Mouse (Mus musculus): Measurements from ENCODE around the gene Rapgef4.

Gene Rapgef4

DNA sequence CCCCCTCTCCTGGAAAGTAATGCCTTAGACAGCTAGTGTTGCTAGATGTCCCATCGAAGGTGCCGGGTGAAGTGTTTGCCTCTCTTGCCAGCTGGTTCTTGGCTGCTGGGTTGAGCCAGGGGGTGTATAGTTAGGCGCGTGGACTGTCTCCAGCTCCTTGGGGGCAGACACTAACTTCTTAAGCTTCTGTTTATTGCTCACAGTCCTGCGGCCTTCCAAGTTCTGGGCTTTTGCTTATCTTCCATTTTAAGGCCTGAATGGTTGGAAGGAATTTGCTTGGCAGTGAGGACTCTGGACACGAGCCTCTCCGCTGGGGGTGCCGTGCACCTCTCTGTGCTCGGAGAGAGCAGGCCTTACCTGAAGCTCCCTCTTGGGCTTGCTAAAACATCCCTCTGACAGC is 249.5 kb downstream of the Rapgef4 start:
- DNase-seq (ENCODE audit: inconsistent ontology term): peak; percentile 22

- DNase-seq (ENCODE audit: inconsistent ontology term): no peak
These were observed 253.0 kb downstream of the Rapgef4 start for GRCm38 (mm10) chr2:72234085-72234484.

DNA sequence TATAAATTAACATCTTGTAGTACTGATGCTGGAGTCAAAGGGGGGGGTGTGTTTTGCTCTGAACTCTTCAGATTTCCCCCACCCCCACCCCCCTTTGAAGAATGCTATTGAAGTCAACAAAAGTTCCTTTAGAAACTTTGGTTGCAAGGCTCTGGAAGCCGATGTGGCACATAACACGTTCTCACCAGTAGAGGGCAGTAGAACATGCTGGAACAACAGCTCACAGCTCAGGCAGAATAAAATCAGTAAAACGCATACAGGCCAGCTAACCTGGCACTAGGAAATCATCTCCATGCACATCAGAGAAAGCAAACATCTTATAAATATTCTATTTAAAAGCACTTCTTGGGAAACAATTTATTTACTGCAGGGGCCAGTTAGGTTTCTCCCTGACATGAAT is 253.9 kb downstream of the Rapgef4 start:
- DNase-seq (ENCODE audit: inconsistent ontology term): peak; percentile 67

GRCm38 (mm10) chr2:72235361-72235901 is 254.4 kb downstream of the Rapgef4 start:
- peak; percentile 76 for DNase-seq (ENCODE audit: inconsistent ontology term)

GRCm38 (mm10) chr2:72238421-72238820 is 257.4 kb downstream of the Rapgef4 start:
- DNase-seq (ENCODE audit: inconsistent ontology term): no peak

- no peak for DNase-seq (ENCODE audit: inconsistent ontology term)
These were observed 257.9 kb downstream of the Rapgef4 start for GRCm38 (mm10) chr2:72238925-72239324.

- DNase-seq (ENCODE audit: inconsistent ontology term): no peak
These were observed 258.4 kb downstream of the Rapgef4 start for GRCm38 (mm10) chr2:72239456-72239855.

DNA sequence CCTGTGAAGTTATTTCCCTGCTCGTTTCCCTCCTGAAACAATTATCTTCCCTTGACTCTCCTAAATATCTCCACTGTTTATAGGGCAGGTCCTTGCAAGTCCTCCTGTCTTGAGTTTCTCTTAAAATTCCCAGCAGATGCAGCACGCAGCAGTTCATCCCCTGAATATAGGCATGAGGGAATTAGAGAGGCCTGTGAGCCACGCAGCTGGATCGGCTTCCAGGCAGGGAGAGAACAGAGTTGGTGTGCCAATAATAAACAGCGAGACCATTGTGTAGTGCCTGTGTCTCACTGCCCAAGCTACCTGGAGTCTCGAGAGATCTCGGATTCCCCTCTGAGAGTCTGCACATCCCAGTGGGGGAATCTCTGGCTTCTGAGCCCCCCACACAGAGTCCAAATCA is 259.0 kb downstream of the Rapgef4 start:
- no peak for DNase-seq (ENCODE audit: inconsistent ontology term)

GRCm38 (mm10) chr2:72240691-72241090 is 259.7 kb downstream of the Rapgef4 start:
- DNase-seq (ENCODE audit: inconsistent ontology term): no peak

DNA sequence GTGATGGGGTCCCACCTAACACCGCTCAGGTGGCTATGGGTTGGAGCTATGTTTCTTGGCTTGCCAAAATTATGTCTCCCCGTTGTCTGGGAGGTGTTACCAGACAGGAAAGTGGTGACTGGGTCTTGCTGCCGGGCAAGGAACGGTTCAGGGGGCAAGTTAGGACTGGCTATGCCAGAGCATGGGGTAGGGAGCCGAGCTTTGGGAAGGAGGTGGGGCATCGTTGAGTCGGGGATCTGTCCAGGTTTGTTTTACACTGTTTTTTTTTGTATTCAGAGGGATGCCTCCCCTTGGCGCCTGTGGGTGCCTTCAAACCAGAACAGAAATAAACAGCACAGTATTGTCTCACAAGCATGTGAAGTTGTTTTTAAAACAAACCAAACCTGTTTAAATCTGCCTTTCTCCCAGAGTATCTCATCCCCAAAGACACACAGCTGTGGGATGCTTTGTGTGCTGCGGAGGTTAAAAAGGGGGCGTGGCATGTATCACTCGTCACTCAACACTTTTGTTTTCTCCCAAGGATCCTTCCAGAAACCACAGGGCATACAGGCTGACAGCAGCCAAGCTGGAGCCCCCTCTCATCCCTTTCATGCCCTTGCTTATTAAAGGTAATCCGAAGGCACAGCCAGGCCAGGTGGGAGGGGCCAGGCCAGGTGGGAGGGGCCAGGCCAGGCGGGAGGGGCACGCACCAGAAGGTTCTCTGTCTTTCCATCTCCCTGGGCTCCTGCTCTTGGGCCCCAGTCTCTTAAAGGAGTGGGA is 260.9 kb downstream of the Rapgef4 start:
- peak; percentile 16 for DNase-seq (ENCODE audit: inconsistent ontology term)

DNA sequence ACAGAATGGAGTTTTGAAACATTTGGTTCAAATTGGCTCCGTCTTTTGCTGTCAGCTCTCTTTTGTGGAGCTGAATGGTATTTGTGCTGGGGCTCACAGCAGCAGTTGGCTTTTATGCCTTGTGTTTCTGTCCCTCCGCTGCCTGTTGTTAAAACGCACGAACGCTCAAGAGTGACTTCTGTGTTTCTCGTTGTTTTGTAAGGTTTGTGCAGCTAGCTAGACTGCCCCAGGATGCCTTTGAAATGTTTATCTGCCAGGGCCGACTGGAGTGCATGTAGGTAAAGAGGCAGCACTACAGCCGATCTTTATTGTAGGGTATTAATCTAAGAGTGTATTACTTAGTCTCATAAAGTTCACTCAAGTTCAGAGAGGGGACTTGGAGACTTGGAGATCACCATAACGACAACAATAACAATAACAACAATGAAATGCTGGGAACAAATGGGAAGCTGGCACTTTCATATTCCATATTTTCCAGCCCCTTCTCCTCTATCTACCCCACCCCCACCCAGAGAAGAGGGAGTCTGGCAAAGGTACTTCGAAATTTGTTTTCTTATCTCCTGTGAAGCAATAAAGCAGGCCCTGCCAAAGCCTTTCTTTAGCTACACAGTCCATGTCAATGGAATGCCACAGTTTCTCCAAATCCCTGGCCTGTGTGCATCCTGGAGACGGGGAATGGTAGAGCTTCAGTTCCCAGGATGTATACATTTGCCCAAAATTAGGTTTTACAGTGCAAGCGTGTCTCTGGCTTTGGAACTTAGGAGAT is 262.1 kb downstream of the Rapgef4 start:
- DNase-seq (ENCODE audit: inconsistent ontology term): no peak

DNA sequence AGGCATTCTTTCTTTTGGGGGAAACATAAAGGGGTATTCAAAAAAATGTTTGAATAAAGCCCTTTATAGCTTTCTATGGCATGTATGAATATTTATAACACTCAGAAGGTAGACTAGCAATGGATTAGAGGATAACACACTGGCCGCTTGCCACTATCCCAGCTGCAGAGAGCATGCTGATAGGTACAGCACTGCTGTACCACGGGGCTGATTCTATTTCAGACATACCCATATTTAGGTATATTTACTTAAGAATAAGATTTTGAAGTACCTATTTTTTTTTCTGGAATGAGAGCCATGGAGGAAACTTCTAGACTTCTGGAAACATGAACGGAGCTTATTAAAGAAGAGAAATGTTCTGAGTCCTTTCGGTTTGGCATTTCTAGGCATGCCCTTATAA is 264.6 kb downstream of the Rapgef4 start:
- DNase-seq (ENCODE audit: inconsistent ontology term): no peak

DNA sequence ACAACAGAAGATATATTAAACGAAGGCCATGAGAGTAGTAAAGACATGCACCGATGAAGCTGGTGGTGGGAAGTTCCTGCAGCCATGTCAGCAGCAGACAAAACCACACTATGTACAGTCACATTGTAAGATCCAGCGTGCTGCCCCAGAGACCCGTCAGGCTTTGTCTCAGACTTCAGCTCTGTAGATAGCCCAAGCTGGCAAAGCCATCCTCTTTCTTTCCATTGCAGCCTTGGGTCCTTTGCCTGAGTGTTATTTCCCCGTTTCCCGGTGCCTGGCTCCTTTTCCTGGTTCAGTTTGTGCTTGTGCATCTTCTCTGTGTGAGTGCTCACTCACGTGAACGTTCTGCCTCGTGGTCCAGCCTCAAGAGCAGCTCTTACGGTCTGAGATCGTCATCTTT is 265.3 kb downstream of the Rapgef4 start:
- DNase-seq (ENCODE audit: inconsistent ontology term): no peak

DNA sequence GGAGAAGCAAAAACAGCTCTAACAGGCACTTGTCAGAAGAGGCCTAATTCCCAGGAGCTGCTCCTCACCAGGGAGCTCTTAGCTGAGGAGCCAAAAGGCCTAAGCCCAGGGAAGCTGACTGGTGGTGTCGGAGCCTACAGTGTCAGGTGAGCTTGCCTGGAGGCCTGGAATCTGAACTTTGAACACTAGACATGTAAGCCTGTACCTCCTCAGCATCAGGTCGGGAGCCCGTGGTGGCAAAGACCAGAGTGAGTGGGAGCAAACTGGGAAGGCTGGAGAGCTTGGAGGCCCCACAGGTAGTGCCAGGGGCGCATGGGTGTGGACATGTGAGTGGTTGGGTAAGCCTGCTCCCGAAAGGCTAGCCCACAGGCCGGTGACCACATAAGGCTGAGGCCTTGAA is 266.8 kb downstream of the Rapgef4 start:
- DNase-seq (ENCODE audit: inconsistent ontology term): no peak

GRCm38 (mm10) chr2:72252510-72253505 is 271.8 kb downstream of the Rapgef4 start:
- DNase-seq (ENCODE audit: inconsistent ontology term): no peak

DNA sequence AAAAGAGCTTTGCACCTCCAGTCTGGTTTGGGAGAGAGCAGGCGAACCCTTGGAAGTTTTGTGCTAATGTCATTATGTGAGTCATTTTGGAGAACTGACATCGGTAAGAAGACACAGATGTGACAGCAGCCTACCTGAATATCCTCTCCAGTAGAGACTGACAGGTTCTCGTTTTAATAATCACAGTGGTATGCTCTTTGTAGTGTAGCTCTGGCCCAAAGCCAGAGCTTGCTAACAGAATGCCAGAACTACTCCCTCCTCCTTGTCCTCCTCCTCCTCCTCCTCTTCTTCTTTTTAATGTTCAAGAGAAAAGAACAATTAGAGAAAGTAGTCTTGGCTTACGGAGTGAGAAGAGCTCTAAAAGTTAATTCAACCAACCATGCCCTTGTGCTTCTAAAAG is 272.8 kb downstream of the Rapgef4 start:
- DNase-seq (ENCODE audit: inconsistent ontology term): no peak

- peak; percentile 62 for DNase-seq (ENCODE audit: inconsistent ontology term)
These were observed 274.0 kb downstream of the Rapgef4 start for GRCm38 (mm10) chr2:72254813-72255582.

GRCm38 (mm10) chr2:72260704-72261103 is 279.7 kb downstream of the Rapgef4 start:
- DNase-seq (ENCODE audit: inconsistent ontology term): no peak

GRCm38 (mm10) chr2:72262814-72263480 is 281.9 kb downstream of the Rapgef4 start:
- DNase-seq (ENCODE audit: inconsistent ontology term): no peak

DNA sequence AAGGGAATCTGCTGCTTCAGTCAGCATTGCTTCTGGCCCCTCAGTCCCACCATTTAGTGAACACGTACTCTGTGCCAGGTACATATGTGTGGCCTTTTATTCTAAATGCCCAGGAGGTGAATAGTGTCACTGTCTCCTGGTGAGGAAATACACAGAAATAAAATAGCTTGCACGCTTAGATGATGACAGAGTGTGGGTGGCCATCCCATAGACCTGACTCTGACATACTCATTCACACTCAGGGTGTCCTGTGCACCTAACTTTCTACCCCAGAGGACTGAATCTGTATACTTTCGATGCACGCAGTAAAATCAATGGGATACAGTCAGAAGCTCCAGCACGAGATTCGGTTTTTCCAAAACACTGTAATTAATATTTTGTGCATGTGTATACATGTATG is 286.4 kb downstream of the Rapgef4 start:
- DNase-seq (ENCODE audit: inconsistent ontology term): no peak
